Mouse (Mus musculus) kidney, postnatal 36 days (tissue): ENCODE measurements around the gene B230217C12Rik.
A peak's percentile ranks its signal among the peaks of the same experiment; 100 is the strongest.
"Not testable (repeated sequence)": the region's sequence is repeated elsewhere in the genome, so short reads cannot be mapped to it uniquely, and the experiment has no call there.

Experiments used
- DNase-seq, 2 experiments: peaks; one replicate each; pipeline ENCODE4 v3.0.0; 2021 to 2022; ENCODE audit warnings: mixed read lengths in 2 of 2

The B230217C12Rik gene

DNA sequence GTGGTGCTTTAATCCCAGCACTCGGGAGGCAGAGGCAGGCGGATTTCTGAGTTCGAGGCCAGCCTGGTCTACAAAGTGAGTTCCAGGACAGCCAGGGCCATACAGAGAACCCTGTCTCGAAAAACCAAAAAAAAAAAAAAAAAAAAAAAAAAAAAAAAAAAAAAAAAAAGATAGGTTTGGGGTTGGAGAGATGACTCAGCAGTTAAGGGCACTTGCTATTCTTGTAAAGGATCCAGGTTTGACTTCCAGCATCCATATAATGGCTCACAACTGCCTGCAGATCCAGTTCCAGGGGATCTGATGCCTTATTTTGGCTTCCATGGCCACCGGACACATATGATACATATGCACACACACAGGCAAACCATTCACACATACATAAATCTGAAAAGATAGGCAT lies 31.8 kb downstream of the B230217C12Rik start:
- DNase-seq = not testable (repeated sequence)

DNA sequence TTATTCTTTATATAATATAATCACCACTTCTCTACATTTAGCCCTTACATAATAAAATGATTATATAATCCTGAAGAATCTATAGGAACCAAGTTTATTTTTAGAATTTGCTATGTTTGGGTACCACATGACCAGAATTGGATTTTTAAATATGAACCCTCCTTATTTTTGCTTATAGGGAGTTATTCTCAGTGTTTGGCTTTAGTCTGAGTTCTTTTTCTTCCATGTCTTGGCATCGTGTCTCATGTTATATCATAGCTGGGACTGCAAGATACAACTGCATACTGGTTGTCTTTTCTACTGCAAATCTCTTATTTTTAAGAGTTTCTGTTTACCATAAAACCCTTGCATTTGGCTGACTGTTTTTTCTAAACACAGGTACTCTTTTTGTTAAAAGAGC lies 33.8 kb downstream of the B230217C12Rik start:
- DNase-seq = no peak

GRCm38 (mm10) chr11:97877341-97877740 lies 36.8 kb downstream of the B230217C12Rik start:
- DNase-seq = no peak

DNA sequence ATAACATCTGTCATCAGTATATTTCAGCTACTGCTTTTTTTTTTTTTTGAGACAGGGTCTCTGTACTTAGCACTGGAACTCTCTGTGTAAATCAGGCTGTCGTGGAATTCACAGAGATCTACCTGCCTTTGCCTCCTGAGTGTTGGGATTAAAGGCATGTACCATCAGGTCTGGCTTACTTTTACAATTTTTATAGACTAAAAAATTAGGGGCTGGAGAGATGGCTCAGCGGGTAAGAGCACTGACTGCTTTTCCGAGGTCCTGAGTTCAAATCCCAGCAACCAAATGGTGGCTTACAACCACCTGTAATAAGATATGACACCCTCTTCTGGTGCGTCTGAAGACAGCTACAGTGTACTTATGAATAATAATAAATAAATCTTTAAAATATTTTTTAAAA lies 39.8 kb downstream of the B230217C12Rik start:
- no peak for DNase-seq

DNA sequence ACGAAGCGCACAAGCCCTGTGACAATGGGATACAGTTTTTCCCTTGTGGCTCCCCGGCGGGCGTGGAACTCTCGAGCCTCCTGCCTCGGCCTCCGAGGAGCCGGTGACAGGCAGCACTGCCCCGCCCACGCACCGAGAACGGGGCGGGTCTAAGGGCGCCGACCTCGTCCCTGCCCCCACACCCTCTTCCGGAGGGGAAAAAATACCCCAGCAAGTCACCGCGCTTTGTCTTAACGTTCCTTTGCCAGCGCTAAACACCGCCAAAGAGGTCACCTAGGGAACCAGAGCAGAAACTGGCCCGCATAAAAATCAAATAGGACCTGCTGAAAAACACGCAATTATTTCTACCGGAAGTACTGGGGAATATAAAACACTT lies 43.0 kb downstream of the B230217C12Rik start:
- DNase-seq = peak; percentile 65 to 87

GRCm38 (mm10) chr11:97883918-97884600 lies 43.5 kb downstream of the B230217C12Rik start, which contains the start of gene Fbxo47:
TSS of gene Fbxo47 (minus strand) at chr11:97884154.
- DNase-seq = peak; percentile 98 to 99

DNA sequence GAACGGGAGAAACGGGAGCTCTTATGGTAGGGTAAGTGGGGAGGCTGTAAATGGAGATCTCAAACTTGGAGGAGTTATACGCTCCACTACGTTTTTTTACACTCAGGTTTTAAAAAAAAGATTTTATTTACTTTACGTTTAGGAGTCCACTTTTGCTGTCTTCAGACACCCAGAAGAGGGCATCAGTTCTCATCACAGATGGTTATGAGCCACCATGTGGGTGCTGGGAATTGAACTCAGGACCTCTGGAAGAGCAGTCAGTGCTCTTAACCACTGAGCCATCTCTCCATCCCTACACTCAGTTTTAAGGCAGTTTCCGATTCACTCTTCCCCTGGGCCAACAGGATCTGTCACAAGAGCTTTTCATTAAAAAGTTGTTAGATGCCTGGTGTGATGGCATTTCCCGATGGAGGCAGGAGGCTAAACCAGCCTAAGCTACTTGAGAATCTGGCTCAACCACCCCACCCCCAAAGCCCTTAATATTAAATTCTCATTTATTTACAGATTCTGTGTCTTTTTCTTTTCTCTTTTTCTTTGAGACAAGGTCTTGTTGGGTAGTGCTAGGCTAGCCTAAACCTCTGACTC lies 44.1 kb downstream of the B230217C12Rik start:
- DNase-seq = peak in 1 of 2 experiments; percentile 5

- DNase-seq = no peak
Measured at GRCm38 (mm10) chr11:97885296-97885915, 44.8 kb downstream of the B230217C12Rik start.

DNA sequence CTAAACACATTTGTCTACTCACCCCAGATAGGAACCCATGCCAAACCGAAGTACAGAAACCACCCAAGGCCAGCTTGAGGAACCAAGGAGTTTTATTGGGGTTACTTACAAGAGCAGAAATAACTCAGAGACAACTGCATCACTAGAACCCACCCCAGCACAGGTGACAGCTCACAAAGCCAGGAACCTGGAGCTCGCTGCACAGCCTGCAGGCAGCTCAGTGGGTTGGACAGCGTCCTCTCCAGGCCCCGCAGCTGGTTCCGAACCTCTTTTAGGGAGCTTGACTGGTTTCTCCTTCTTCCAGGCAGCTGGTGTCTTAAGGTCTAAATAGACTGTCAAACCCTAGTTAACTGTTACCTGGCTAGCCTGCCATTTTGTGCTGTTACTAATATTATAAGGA lies 51.2 kb downstream of the B230217C12Rik start:
- DNase-seq = no peak
